ENCODE assay signal across 17 mouse cellular contexts in genomic region chr5:136867706-136868105, GRCm38 (mm10).
"Had no signal": no experiment of that assay in that cellular context is flagged by ENCODE, and none has a peak within 500 bp of the region (broad histone marks: within the 10 kb centered on the region; RNA-seq: fewer than 3 reads in every experiment).

No protein-coding gene starts in this region.

- ATAC-seq: lung, postnatal 0 days; midbrain, embryonic 15.5 days had no signal

- DNase-seq: kidney, adult 11 months; kidney, adult 9 months; kidney, postnatal 10 days; kidney, postnatal 4 days; left cerebral cortex, postnatal 4 days; lung, adult 2 months; lung, postnatal 36 days; right cerebral cortex, postnatal 14 days; thymus, adult 2 months; thymus, postnatal 36 days had no signal

- H3K9ac ChIP-seq: liver, embryonic 15.5 days; midbrain, embryonic 15.5 days; stomach, embryonic 15.5 days had no signal

- H3K4me3 ChIP-seq: layer of hippocampus, adult 2 months; liver, embryonic 15.5 days; midbrain, embryonic 10.5 days; midbrain, embryonic 15.5 days; stomach, embryonic 15.5 days had no signal

- H3K27me3 ChIP-seq: liver, embryonic 15.5 days; midbrain, embryonic 15.5 days; stomach, embryonic 15.5 days had no signal

- H3K27ac ChIP-seq: layer of hippocampus, adult 2 months; liver, embryonic 15.5 days; midbrain, embryonic 10.5 days; midbrain, embryonic 15.5 days; stomach, embryonic 15.5 days had no signal

- H3K9me3 ChIP-seq: liver, embryonic 15.5 days; midbrain, embryonic 10.5 days; midbrain, embryonic 15.5 days; stomach, embryonic 15.5 days had no signal

- H3K36me3 ChIP-seq: liver, embryonic 15.5 days; midbrain, embryonic 10.5 days; midbrain, embryonic 15.5 days; stomach, embryonic 15.5 days had no signal

- H3K4me2 ChIP-seq: liver, embryonic 11.5 days; liver, embryonic 15.5 days; midbrain, embryonic 15.5 days; stomach, embryonic 15.5 days had no signal
